Mouse (Mus musculus): ENCODE results near the gene Rac3. TPM values are rescaled to one million over a fixed set of nuclear protein-coding genes. Genes with fewer than 3 reads are reported as not detected.

Gene Rac3
- total RNA-seq, 2 experiments from 2014 or later, result 12.7 to 17.4 TPM

DNA sequence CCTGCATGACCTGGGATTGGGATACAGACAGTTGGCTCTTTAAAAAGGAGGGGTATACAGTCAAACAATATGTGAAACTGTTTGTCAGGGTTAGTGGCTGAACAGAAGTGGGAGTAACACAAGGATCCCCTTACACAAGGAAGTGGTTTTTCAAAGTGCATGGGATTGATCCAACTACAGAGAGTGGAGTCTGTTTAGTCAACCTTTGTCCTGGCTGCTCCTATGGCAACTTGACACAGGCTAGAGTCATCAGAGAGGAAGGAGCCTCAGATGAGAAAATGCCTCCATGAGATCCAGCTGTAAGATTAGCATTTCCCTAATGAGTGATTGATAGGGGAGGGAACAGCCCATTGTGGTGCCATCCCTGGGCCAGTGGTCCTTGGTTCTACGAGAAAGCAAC is 46.9 kb downstream of the Rac3 start:
- DNase-seq (ENCODE audit: low spot score in 2 of 2), result no peak

DNA sequence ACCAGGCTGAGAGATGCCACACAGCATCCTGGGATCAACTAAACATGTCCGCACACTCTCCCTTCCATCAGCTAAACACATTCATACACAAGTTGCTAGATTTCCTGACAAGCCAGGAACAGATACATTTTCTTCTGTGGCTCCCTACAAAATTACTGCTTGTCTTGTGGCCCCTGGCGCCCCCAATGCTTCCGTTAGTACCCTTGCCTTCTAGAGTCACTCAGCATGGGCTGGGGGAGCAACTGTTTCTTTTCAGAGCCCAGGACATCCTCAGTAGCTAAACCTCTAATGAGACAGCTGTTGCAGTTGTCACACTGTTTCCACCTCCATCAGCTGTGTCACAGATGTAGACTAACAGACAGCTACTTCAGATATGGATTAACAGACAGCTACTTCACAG is 51.5 kb downstream of the Rac3 start:
- DNase-seq (ENCODE audit: low spot score in 2 of 2), result no peak

Other genes starting within 250 kb of the Rac3 start
- 100 to 1,000 TPM; 105 to 107 TPM for gene Mrpl12, start 236.9 kb upstream of the Rac3 start, total RNA-seq (2021)
- gene Slc25a10, start 229.6 kb upstream of the Rac3 start, total RNA-seq (2021), result 100 to 1,000 TPM; 102 to 103 TPM
- gene Gcgr, start 190.8 kb upstream of the Rac3 start, total RNA-seq (2021), result 1 to 10 TPM; 2.5 to 9.8 TPM
- 10 to 100 TPM; 80.6 to 84.2 TPM for gene Mcrip1, start 171.7 kb upstream of the Rac3 start, total RNA-seq (2021)
- 1 to 10 TPM; 1.3 to 5.6 TPM for gene Ppp1r27, start 170.3 kb upstream of the Rac3 start, total RNA-seq (2021)
- 100 to 1,000 TPM; 531 to 539 TPM for gene P4hb, start 148.2 kb upstream of the Rac3 start, total RNA-seq (2021)
- gene Arhgdia, start 139.8 kb upstream of the Rac3 start, total RNA-seq (2021), result 100 to 1,000 TPM; 321 to 354 TPM
- 100 to 1,000 TPM; 136 to 169 TPM for gene Alyref, start 123.1 kb upstream of the Rac3 start, total RNA-seq (2021)
- 10 to 100 TPM; 87.4 to 90.7 TPM for gene Anapc11, start 123.0 kb upstream of the Rac3 start, total RNA-seq (2021)
- gene Npb, start 113.0 kb upstream of the Rac3 start, total RNA-seq (2021), result 1 to 10 TPM; 2.4 to 5.4 TPM
- gene Pcyt2, start 103.5 kb upstream of the Rac3 start, total RNA-seq (2021), result 100 to 1,000 TPM; 135 to 144 TPM
- gene Sirt7, start 96.2 kb upstream of the Rac3 start, total RNA-seq (2021), result 10 to 100 TPM; 49.0 to 58.1 TPM
- 10 to 100 TPM; 51.4 to 56.0 TPM for gene Mafg, start 87.9 kb upstream of the Rac3 start, total RNA-seq (2021)
- 1 to 10 TPM; 5.4 to 8.6 TPM for gene Pycr1, start 77.7 kb upstream of the Rac3 start, total RNA-seq (2021)
- gene Myadml2, start 73.3 kb upstream of the Rac3 start, total RNA-seq (2021), result 1 to 10 TPM; 1.4 to 3.8 TPM
- 10 to 100 TPM in 1 of 2 experiments, 1 to 10 TPM in 1; 8.6 to 14.8 TPM for gene Notum, start 60.3 kb upstream of the Rac3 start, total RNA-seq (2021)
- gene Aspscr1, start 48.5 kb upstream of the Rac3 start, total RNA-seq (2021), result 100 to 1,000 TPM; 108 to 110 TPM
- gene Cenpx, start 7.7 kb upstream of the Rac3 start, total RNA-seq (2021), result 10 to 100 TPM; 49.5 to 52.5 TPM
- 10 to 100 TPM; 44.2 to 44.8 TPM for gene Lrrc45, start 7.5 kb upstream of the Rac3 start, total RNA-seq (2021)
- 10 to 100 TPM; 40.9 to 43.3 TPM for gene Dcxr, start 5.8 kb downstream of the Rac3 start, total RNA-seq (2021)
- 1 to 10 TPM; 7.4 to 7.8 TPM for gene Cbr2, start 10.6 kb downstream of the Rac3 start, total RNA-seq (2021)
- gene Hmga1b, start 41.3 kb downstream of the Rac3 start, total RNA-seq (2021), result 10 to 100 TPM; 20.2 to 49.6 TPM
- 10 to 100 TPM; 18.9 to 22.7 TPM for gene Rfng, start 62.7 kb downstream of the Rac3 start, total RNA-seq (2021)
- 100 to 1,000 TPM; 109 to 111 TPM for gene Gps1, start 62.8 kb downstream of the Rac3 start, total RNA-seq (2021)
- 10 to 100 TPM; 66.8 to 71.1 TPM for gene Dus1l, start 74.9 kb downstream of the Rac3 start, total RNA-seq (2021)
- gene Fasn, start 103.1 kb downstream of the Rac3 start, total RNA-seq (2021), result 10 to 100 TPM; 86.7 to 96.3 TPM
- gene Ccdc57, start 211.4 kb downstream of the Rac3 start, total RNA-seq (2021), result 10 to 100 TPM; 14.3 to 14.4 TPM
- 1 to 10 TPM; 6.9 to 8.6 TPM for gene Slc16a3, start 227.0 kb downstream of the Rac3 start, total RNA-seq (2021)

All from adrenal gland, postnatal 4 days (tissue).